Mouse (Mus musculus): ENCODE measurements around the gene Rnf220. TPM values are rescaled to one million over a fixed set of nuclear protein-coding genes. Genes with fewer than 3 reads are reported as not detected.

Rnf220 gene
- total RNA-seq, 2 experiments from 2014 or later, result 67.8 to 72.4 TPM

GRCm38 (mm10) chr4:117221836-117222235 is 275.0 kb downstream of the Rnf220 start:
- peak; percentile 45 for DNase-seq

Other genes starting within 250 kb of the Rnf220 start
- gene Tmem53, start 245.1 kb downstream of the Rnf220 start, total RNA-seq (2021), result 10 to 100 TPM; 50.4 to 60.9 TPM
- gene Armh1, start 244.9 kb downstream of the Rnf220 start, total RNA-seq (2021), result 1 to 10 TPM; 1.5 to 1.8 TPM
- gene Eri3, start 53.3 kb upstream of the Rnf220 start, total RNA-seq (2021), result 10 to 100 TPM; 74.8 to 96.0 TPM
- 10 to 100 TPM; 25.6 to 29.6 TPM for gene Dmap1, start 185.2 kb upstream of the Rnf220 start, total RNA-seq (2021)
- gene Gm12845, start 227.4 kb upstream of the Rnf220 start, total RNA-seq (2021), result not detected